Mouse (Mus musculus): ENCODE results near the gene Rlim. TPM values are rescaled to one million over a fixed set of nuclear protein-coding genes. Genes with fewer than 3 reads are reported as not detected.

The Rlim gene
- polyA plus RNA-seq, 1 experiment from 2014 or later: 6.8 TPM

DNA sequence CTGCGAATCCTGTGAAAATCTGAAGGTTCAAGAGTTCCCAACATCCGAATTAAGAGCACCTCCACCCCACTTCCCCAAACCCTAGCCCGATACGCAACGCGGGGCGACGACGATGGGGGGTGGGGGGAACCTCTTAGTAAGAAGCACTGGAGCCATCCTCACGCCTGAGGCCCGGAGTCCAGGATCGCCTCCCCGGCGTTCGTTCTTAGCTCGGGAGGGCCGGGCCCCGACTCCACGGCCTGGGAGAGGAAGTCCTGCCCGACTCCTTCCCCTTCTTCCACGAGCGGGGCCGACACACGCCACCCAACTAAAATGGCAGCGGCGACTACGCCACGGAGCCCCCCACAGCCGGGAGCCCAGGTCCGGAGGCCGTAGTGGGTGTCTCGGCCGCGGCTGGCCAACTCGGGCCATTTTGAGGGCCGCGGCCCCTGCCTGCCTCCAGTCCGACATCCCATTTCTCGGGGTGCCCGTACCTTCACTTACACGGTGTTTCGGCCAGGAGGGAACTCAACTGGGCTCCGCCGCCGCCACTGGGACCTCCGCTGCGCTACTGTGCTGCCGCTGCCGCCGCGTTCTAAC lies 405 bp downstream of the Rlim start:
- peak overlapping the region; percentile 98 for H3K27ac ChIP-seq (ENCODE audit: low read depth)
- H3K27me3 ChIP-seq (ENCODE audit: insufficient read depth, low read length): no peaks in the 10 kb centered on the region
- H3K36me3 ChIP-seq (replicated peaks; ENCODE audit: insufficient read depth, low read length): no peaks in the 10 kb centered on the region; the same call in 1 of the 2 replicates
- DNase-seq (peak; percentile 57), ATAC-seq (peak; percentile 44)
- no peaks in the 10 kb centered on the region for H3K4me1 ChIP-seq (ENCODE audit: insufficient read depth)
- H3K4me2 ChIP-seq (ENCODE audit: low read depth, low read length): peak overlapping the region; percentile 57
- no peaks in the 10 kb centered on the region for H3K9me3 ChIP-seq (ENCODE audit: low read length)
- no peak for TF ChIP-seq CTCF (IDR thresholded peaks at IDR 0.05; ENCODE audit: low read depth)
- no peak for TF ChIP-seq EP300 (IDR thresholded peaks at IDR 0.05; ENCODE audit: low read depth)
- H3K9ac ChIP-seq (replicated peaks): peak overlapping the region; percentile 93
- WGBS (ENCODE audit: insufficient replicate concordance): 20% methylated on average over 48 of the region's 51 CpGs
- H3K4me3 ChIP-seq (ENCODE audit: low read depth, low read length): peak overlapping the region; percentile 82

DNA sequence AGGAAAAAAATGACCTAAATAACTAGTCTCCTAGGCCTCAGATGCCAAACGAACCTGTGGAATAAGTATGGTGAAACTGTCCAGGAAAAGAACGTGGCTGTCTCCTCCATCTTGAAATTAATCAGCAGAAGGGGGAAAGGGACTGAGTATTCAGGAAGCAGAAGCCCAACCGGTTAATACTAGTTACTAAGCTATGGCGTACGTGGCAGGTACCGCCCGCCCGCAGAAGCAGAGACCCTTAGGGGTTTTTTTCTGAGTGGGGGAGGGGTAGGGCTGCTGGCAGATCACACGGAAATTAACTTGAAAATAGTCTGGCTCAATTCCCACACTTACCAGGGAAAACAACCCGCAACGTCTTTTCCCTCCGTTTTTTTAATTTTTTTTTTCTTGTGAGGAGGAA lies 1.0 kb downstream of the Rlim start:
- H3K9ac ChIP-seq (replicated peaks): peak overlapping the region; percentile 93

DNA sequence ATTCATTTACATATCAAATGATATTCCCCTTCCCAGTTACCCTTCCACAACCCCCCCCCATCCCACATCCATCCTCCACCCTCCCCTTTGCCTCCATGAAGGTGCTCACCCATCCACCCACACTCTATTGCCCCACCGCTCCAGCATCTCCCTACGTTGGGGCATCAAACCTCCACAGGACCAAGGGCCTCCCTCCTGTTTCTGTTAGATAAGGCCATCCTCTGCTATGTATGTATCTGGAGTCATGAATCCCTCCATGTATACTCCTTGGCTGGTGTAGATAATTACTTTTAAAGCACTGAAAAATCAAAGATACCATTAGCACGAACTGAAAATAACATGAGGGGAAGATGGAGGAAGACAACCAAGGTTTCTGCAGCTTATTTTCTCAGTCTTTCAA lies 41.4 kb downstream of the Rlim start:
- Histone ChIP-seq H3K27me3 (ENCODE audit: insufficient read depth, low read length) (0 out of 2 replicates have a peak, but pooled peaks cover 2% of the 10 kb centered on the region), H3K9me3 (ENCODE audit: low read length) (no peaks in the 10 kb centered on the region), H3K4me3 (ENCODE audit: low read depth, low read length) (no peak overlapping the region), H3K27ac (ENCODE audit: low read depth) (no peak overlapping the region), H3K4me2 (ENCODE audit: low read depth, low read length) (no peak overlapping the region), H3K36me3 (replicated peaks; ENCODE audit: insufficient read depth, low read length) (no peaks in the 10 kb centered on the region), H3K4me1 (ENCODE audit: insufficient read depth) (no peaks in the 10 kb centered on the region), H3K9ac (replicated peaks) (no peak overlapping the region)
- DNase-seq: no peak
- 61% methylated on average over 3 of the region's 3 CpGs for WGBS (ENCODE audit: insufficient replicate concordance)
- no peak for ATAC-seq
- TF ChIP-seq EP300 (IDR thresholded peaks at IDR 0.05; ENCODE audit: low read depth) (no peak), CTCF (IDR thresholded peaks at IDR 0.05; ENCODE audit: low read depth) (no peak)

More for the DNA sequence above, 1.0 kb downstream of the Rlim start:
- Histone ChIP-seq H3K27me3 (ENCODE audit: insufficient read depth, low read length) (no peaks in the 10 kb centered on the region), H3K4me3 (ENCODE audit: low read depth, low read length) (peak overlapping the region; percentile 82), H3K36me3 (replicated peaks; ENCODE audit: insufficient read depth, low read length) (no peaks in the 10 kb centered on the region; the same call in 1 of the 2 replicates), H3K4me2 (ENCODE audit: low read depth, low read length) (peak overlapping the region; percentile 57), H3K9me3 (ENCODE audit: low read length) (no peaks in the 10 kb centered on the region), H3K4me1 (ENCODE audit: insufficient read depth) (no peaks in the 10 kb centered on the region), H3K27ac (ENCODE audit: low read depth) (peak overlapping the region; percentile 98)
- ATAC-seq (no peak), DNase-seq (peak; percentile 20)
- 18% methylated on average over 12 of the region's 12 CpGs for WGBS (ENCODE audit: insufficient replicate concordance)
- TF ChIP-seq EP300 (IDR thresholded peaks at IDR 0.05; ENCODE audit: low read depth): no peak
- no peak for TF ChIP-seq CTCF (IDR thresholded peaks at IDR 0.05; ENCODE audit: low read depth)

DNA sequence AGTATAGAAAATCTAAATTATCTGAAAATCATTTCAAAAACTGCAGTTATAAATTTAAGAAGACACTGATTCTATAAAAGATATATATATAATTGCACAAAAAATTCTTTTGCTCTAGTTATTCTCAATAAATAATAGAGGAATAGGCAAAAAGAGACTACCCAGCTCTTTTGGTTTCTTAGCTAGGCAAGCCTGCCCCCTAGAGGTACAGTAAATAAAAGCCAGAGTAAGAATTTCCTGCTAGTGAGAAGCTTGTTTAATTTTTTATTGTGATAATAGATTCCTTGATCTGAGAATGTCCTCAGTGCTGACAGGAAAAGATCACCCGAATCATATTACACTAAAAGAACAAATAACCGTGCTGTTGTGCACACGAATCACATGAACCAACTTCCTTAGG lies 43.8 kb downstream of the Rlim start:
- ATAC-seq (no peak), DNase-seq (no peak)
- Histone ChIP-seq H3K36me3 (replicated peaks; ENCODE audit: insufficient read depth, low read length) (no peaks in the 10 kb centered on the region), H3K27me3 (ENCODE audit: insufficient read depth, low read length) (0 out of 2 replicates have a peak, but pooled peaks cover 2% of the 10 kb centered on the region), H3K4me2 (ENCODE audit: low read depth, low read length) (no peak overlapping the region), H3K27ac (ENCODE audit: low read depth) (no peak overlapping the region), H3K4me1 (ENCODE audit: insufficient read depth) (no peaks in the 10 kb centered on the region), H3K4me3 (ENCODE audit: low read depth, low read length) (no peak overlapping the region), H3K9me3 (ENCODE audit: low read length) (no peaks in the 10 kb centered on the region), H3K9ac (replicated peaks) (no peak overlapping the region)
- WGBS (ENCODE audit: insufficient replicate concordance): 17% methylated on average over 3 of the region's 3 CpGs
- TF ChIP-seq CTCF (IDR thresholded peaks at IDR 0.05; ENCODE audit: low read depth) (peak; percentile 45), EP300 (IDR thresholded peaks at IDR 0.05; ENCODE audit: low read depth) (no peak)

DNA sequence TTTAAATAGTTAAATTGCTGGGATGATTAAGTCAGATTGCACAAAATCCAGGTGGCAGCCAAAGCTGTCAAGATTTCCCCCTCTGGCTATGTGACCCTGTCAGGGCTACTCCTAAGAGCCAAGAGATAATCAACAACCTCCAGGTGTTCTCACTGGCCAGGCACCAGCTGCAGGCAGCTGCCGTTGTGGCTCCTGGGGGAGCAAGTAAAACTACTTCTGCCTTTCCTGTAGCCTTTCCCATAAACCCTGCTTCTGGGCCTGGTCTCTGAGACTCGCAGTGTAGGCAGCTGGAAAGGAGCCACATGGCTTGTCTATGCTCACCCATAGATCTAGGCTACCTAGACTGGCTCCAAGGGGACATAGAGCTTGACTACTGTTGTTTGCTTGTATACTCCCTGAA lies 58.6 kb downstream of the Rlim start:
- no peaks in the 10 kb centered on the region for H3K4me1 ChIP-seq (ENCODE audit: insufficient read depth)
- peaks cover 3% of the 10 kb centered on the region; the same call in 1 of the 2 replicates for H3K27me3 ChIP-seq (ENCODE audit: insufficient read depth, low read length)
- no peaks in the 10 kb centered on the region for H3K9me3 ChIP-seq (ENCODE audit: low read length)
- TF ChIP-seq EP300 (IDR thresholded peaks at IDR 0.05; ENCODE audit: low read depth) (no peak), CTCF (IDR thresholded peaks at IDR 0.05; ENCODE audit: low read depth) (no peak)
- no peak overlapping the region for H3K4me3 ChIP-seq (ENCODE audit: low read depth, low read length)
- H3K36me3 ChIP-seq (replicated peaks; ENCODE audit: insufficient read depth, low read length): no peaks in the 10 kb centered on the region
- H3K9ac ChIP-seq (replicated peaks): no peak overlapping the region
- 49% methylated on average over 2 of the region's 2 CpGs for whole genome bisulfite sequencing (ENCODE audit: insufficient replicate concordance)
- no peak for ATAC-seq
- no peak overlapping the region for H3K4me2 ChIP-seq (ENCODE audit: low read depth, low read length)
- no peak overlapping the region for H3K27ac ChIP-seq (ENCODE audit: low read depth)
- no peak for DNase-seq

DNA sequence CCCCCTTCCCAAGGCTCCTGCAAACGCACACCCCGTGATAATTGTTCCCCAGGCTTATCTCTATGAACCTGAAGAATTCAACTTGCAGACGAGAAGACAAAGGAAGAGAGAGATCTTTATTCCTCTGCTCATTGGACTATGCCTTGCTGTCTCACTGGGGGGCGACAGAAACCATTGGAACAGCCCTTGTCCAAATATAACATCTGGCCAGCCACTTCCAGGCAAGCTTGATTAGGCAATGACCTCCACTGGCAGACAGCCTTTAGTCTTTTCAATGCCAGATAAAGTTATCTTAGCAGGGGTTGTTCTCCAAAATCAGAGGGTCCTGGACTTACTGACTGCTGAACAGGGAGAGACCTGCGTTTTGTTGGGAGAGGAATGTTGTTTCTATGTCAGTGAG lies 62.1 kb downstream of the Rlim start:
- DNase-seq (peak; percentile 20), ATAC-seq (no peak)
- no peak overlapping the region for H3K4me2 ChIP-seq (ENCODE audit: low read depth, low read length)
- WGBS (ENCODE audit: insufficient replicate concordance): 35% methylated on average over 5 of the region's 5 CpGs
- no peak overlapping the region for H3K4me3 ChIP-seq (ENCODE audit: low read depth, low read length)
- no peak overlapping the region for H3K27ac ChIP-seq (ENCODE audit: low read depth)
- no peaks in the 10 kb centered on the region for H3K4me1 ChIP-seq (ENCODE audit: insufficient read depth)
- no peak for TF ChIP-seq EP300 (IDR thresholded peaks at IDR 0.05; ENCODE audit: low read depth)
- peak; percentile 53 for TF ChIP-seq CTCF (IDR thresholded peaks at IDR 0.05; ENCODE audit: low read depth)
- H3K9me3 ChIP-seq (ENCODE audit: low read length): no peaks in the 10 kb centered on the region
- H3K36me3 ChIP-seq (replicated peaks; ENCODE audit: insufficient read depth, low read length): no peaks in the 10 kb centered on the region
- H3K9ac ChIP-seq (replicated peaks): no peak overlapping the region
- peaks cover 3% of the 10 kb centered on the region; the same call in 1 of the 2 replicates for H3K27me3 ChIP-seq (ENCODE audit: insufficient read depth, low read length)
